Mouse (Mus musculus): Measurements from ENCODE around the gene Cish. TPM values are rescaled to one million over a fixed set of nuclear protein-coding genes. Genes with fewer than 3 reads are reported as not detected.

Gene Cish
- polyA plus RNA-seq, 1 experiment from 2014 or later, result 3.7 TPM

GRCm38 (mm10) chr9:107301554-107302331, 5.9 kb downstream of the Cish start:
- H3K9me3 ChIP-seq (replicated peaks; ENCODE audit: control insufficient read depth, low read length), result no peaks in the 10 kb centered on the region

GRCm38 (mm10) chr9:107302592-107302991, 6.8 kb downstream of the Cish start:
- no peak overlapping the region for H3K9ac ChIP-seq (replicated peaks; ENCODE audit: low read length)
- no peaks in the 10 kb centered on the region for H3K4me1 ChIP-seq (ENCODE audit: control insufficient read depth, insufficient read depth, low read length)
- DNase-seq (ENCODE audit: low spot score) (no peak), ATAC-seq (replicated peaks; ENCODE audit: insufficient number of reproducible peaks, low FRiP score, low TSS enrichment, low read depth) (no peak)
- no peaks in the 10 kb centered on the region for H3K9me3 ChIP-seq (replicated peaks; ENCODE audit: control insufficient read depth, low read length)
- H3K4me3 ChIP-seq (ENCODE audit: low read depth, low read length), result no peak overlapping the region
- H3K4me2 ChIP-seq (ENCODE audit: low read depth, low read length), result no peak overlapping the region
- H3K27me3 ChIP-seq (ENCODE audit: control insufficient read depth, insufficient read depth, low read length), result no peaks in the 10 kb centered on the region
- H3K36me3 ChIP-seq (replicated peaks; ENCODE audit: control insufficient read depth, insufficient read depth, low read depth, low read length), result no peaks in the 10 kb centered on the region
- no peak overlapping the region for H3K27ac ChIP-seq (replicated peaks; ENCODE audit: low read depth, low read length)
- WGBS, result 82% methylated on average over 7 of the region's 7 CpGs

More at GRCm38 (mm10) chr9:107301554-107302331, 5.9 kb downstream of the Cish start:
- Histone ChIP-seq H3K9ac (replicated peaks; ENCODE audit: low read length) (no peak overlapping the region), H3K4me1 (ENCODE audit: control insufficient read depth, insufficient read depth, low read length) (no peaks in the 10 kb centered on the region), H3K27me3 (ENCODE audit: control insufficient read depth, insufficient read depth, low read length) (no peaks in the 10 kb centered on the region), H3K36me3 (replicated peaks; ENCODE audit: control insufficient read depth, insufficient read depth, low read depth, low read length) (no peaks in the 10 kb centered on the region), H3K4me2 (ENCODE audit: low read depth, low read length) (no peak overlapping the region), H3K4me3 (ENCODE audit: low read depth, low read length) (no peak overlapping the region), H3K27ac (replicated peaks; ENCODE audit: low read depth, low read length) (no peak overlapping the region)
- ATAC-seq (replicated peaks; ENCODE audit: insufficient number of reproducible peaks, low FRiP score, low TSS enrichment, low read depth), result no peak
- DNase-seq (ENCODE audit: low spot score), result no peak
- 83% methylated on average over 17 of the region's 17 CpGs for WGBS

GRCm38 (mm10) chr9:107303121-107303820, 7.4 kb downstream of the Cish start:
- no peaks in the 10 kb centered on the region for H3K4me1 ChIP-seq (ENCODE audit: control insufficient read depth, insufficient read depth, low read length)
- H3K36me3 ChIP-seq (replicated peaks; ENCODE audit: control insufficient read depth, insufficient read depth, low read depth, low read length), result no peaks in the 10 kb centered on the region
- H3K27me3 ChIP-seq (ENCODE audit: control insufficient read depth, insufficient read depth, low read length), result no peaks in the 10 kb centered on the region
- 82% methylated on average over 9 of the region's 9 CpGs for WGBS
- ATAC-seq (replicated peaks; ENCODE audit: insufficient number of reproducible peaks, low FRiP score, low TSS enrichment, low read depth), result no peak
- no peak for DNase-seq (ENCODE audit: low spot score)
- no peak overlapping the region for H3K4me2 ChIP-seq (ENCODE audit: low read depth, low read length)
- no peak overlapping the region for H3K4me3 ChIP-seq (ENCODE audit: low read depth, low read length)
- no peak overlapping the region for H3K27ac ChIP-seq (replicated peaks; ENCODE audit: low read depth, low read length)
- no peaks in the 10 kb centered on the region for H3K9me3 ChIP-seq (replicated peaks; ENCODE audit: control insufficient read depth, low read length)
- no peak overlapping the region for H3K9ac ChIP-seq (replicated peaks; ENCODE audit: low read length)

- Histone ChIP-seq H3K36me3 (replicated peaks; ENCODE audit: control insufficient read depth, insufficient read depth, low read depth, low read length) (no peaks in the 10 kb centered on the region), H3K4me1 (ENCODE audit: control insufficient read depth, insufficient read depth, low read length) (no peaks in the 10 kb centered on the region), H3K27me3 (ENCODE audit: control insufficient read depth, insufficient read depth, low read length) (no peaks in the 10 kb centered on the region), H3K9me3 (replicated peaks; ENCODE audit: control insufficient read depth, low read length) (no peaks in the 10 kb centered on the region), H3K27ac (replicated peaks; ENCODE audit: low read depth, low read length) (no peak overlapping the region), H3K9ac (replicated peaks; ENCODE audit: low read length) (no peak overlapping the region), H3K4me3 (ENCODE audit: low read depth, low read length) (no peak overlapping the region), H3K4me2 (ENCODE audit: low read depth, low read length) (no peak overlapping the region)
- ATAC-seq (replicated peaks; ENCODE audit: insufficient number of reproducible peaks, low FRiP score, low TSS enrichment, low read depth), result no peak
- 81% methylated on average over 5 of the region's 5 CpGs for WGBS
- DNase-seq (ENCODE audit: low spot score), result no peak
Observed at GRCm38 (mm10) chr9:107303900-107304299, 8.1 kb downstream of the Cish start.

- H3K9ac ChIP-seq (replicated peaks; ENCODE audit: low read length), result no peak overlapping the region
- H3K27ac ChIP-seq (replicated peaks; ENCODE audit: low read depth, low read length), result no peak overlapping the region
- no peaks in the 10 kb centered on the region for H3K9me3 ChIP-seq (replicated peaks; ENCODE audit: control insufficient read depth, low read length)
- DNase-seq (ENCODE audit: low spot score) (no peak), ATAC-seq (replicated peaks; ENCODE audit: insufficient number of reproducible peaks, low FRiP score, low TSS enrichment, low read depth) (no peak)
- no peaks in the 10 kb centered on the region for H3K36me3 ChIP-seq (replicated peaks; ENCODE audit: control insufficient read depth, insufficient read depth, low read depth, low read length)
- H3K4me1 ChIP-seq (ENCODE audit: control insufficient read depth, insufficient read depth, low read length), result no peaks in the 10 kb centered on the region
- no peak overlapping the region for H3K4me3 ChIP-seq (ENCODE audit: low read depth, low read length)
- H3K4me2 ChIP-seq (ENCODE audit: low read depth, low read length), result no peak overlapping the region
- no peaks in the 10 kb centered on the region for H3K27me3 ChIP-seq (ENCODE audit: control insufficient read depth, insufficient read depth, low read length)
- 86% methylated on average over 3 of the region's 3 CpGs for WGBS
Observed at GRCm38 (mm10) chr9:107304383-107304782, 8.6 kb downstream of the Cish start.

- H3K4me3 ChIP-seq (ENCODE audit: low read depth, low read length), result no peak overlapping the region
- no peaks in the 10 kb centered on the region for H3K27me3 ChIP-seq (ENCODE audit: control insufficient read depth, insufficient read depth, low read length)
- no peak overlapping the region for H3K4me2 ChIP-seq (ENCODE audit: low read depth, low read length)
- no peaks in the 10 kb centered on the region for H3K4me1 ChIP-seq (ENCODE audit: control insufficient read depth, insufficient read depth, low read length)
- no peak overlapping the region for H3K9ac ChIP-seq (replicated peaks; ENCODE audit: low read length)
- no peaks in the 10 kb centered on the region for H3K9me3 ChIP-seq (replicated peaks; ENCODE audit: control insufficient read depth, low read length)
- ATAC-seq (replicated peaks; ENCODE audit: insufficient number of reproducible peaks, low FRiP score, low TSS enrichment, low read depth) (no peak), DNase-seq (ENCODE audit: low spot score) (no peak)
- no peak overlapping the region for H3K27ac ChIP-seq (replicated peaks; ENCODE audit: low read depth, low read length)
- 72% methylated on average over 4 of the region's 4 CpGs for WGBS
- H3K36me3 ChIP-seq (replicated peaks; ENCODE audit: control insufficient read depth, insufficient read depth, low read depth, low read length), result no peaks in the 10 kb centered on the region
Observed at GRCm38 (mm10) chr9:107305012-107305411, 9.2 kb downstream of the Cish start.

- WGBS, result 59% methylated on average over 13 of the region's 13 CpGs
- ATAC-seq (replicated peaks; ENCODE audit: insufficient number of reproducible peaks, low FRiP score, low TSS enrichment, low read depth) (no peak), DNase-seq (ENCODE audit: low spot score) (no peak)
- H3K27ac ChIP-seq (replicated peaks; ENCODE audit: low read depth, low read length), result no peak overlapping the region
- H3K9me3 ChIP-seq (replicated peaks; ENCODE audit: control insufficient read depth, low read length), result no peaks in the 10 kb centered on the region
- H3K4me3 ChIP-seq (ENCODE audit: low read depth, low read length), result no peak overlapping the region
- H3K4me1 ChIP-seq (ENCODE audit: control insufficient read depth, insufficient read depth, low read length), result no peaks in the 10 kb centered on the region
- H3K9ac ChIP-seq (replicated peaks; ENCODE audit: low read length), result no peak overlapping the region
- H3K36me3 ChIP-seq (replicated peaks; ENCODE audit: control insufficient read depth, insufficient read depth, low read depth, low read length), result no peaks in the 10 kb centered on the region
- no peaks in the 10 kb centered on the region for H3K27me3 ChIP-seq (ENCODE audit: control insufficient read depth, insufficient read depth, low read length)
- no peak overlapping the region for H3K4me2 ChIP-seq (ENCODE audit: low read depth, low read length)
Observed at GRCm38 (mm10) chr9:107305601-107306542, 10.0 kb downstream of the Cish start.

Measured in embryonic facial prominence, embryonic 11.5 days (tissue).